Mouse (Mus musculus) megakaryocyte progenitor cell, adult 5-6 weeks (primary cell): Measurements from ENCODE around the gene Zbtb17. TPM values are rescaled to one million over a fixed set of nuclear protein-coding genes. Genes with fewer than 3 reads are reported as not detected.

ENCODE experiments used
- ATAC-seq: replicated peaks from 2 replicates; pipeline ENCODE4 v1.8.0; 2016; ENCODE audit warnings: mild to moderate bottlenecking, moderate TSS enrichment, inconsistent platforms; ENCODE audit not compliant: poor library complexity
- total RNA-seq, 2 experiments: library from RNA; stranded (forward) in 1 of 2; stranded (reverse) in 1 of 2; fragments of 157-497, 149-512 nt in 1 of 2; fragments of 200-1000 nt in 1 of 2; gene quantifications; 2 replicates each; pipeline versions ENCODE4 v1.2.3 to v1.2.4; 2015 to 2017

Gene Zbtb17
- total RNA-seq, 2 experiments from 2014 or later = 14.0 to 21.3 TPM

DNA sequence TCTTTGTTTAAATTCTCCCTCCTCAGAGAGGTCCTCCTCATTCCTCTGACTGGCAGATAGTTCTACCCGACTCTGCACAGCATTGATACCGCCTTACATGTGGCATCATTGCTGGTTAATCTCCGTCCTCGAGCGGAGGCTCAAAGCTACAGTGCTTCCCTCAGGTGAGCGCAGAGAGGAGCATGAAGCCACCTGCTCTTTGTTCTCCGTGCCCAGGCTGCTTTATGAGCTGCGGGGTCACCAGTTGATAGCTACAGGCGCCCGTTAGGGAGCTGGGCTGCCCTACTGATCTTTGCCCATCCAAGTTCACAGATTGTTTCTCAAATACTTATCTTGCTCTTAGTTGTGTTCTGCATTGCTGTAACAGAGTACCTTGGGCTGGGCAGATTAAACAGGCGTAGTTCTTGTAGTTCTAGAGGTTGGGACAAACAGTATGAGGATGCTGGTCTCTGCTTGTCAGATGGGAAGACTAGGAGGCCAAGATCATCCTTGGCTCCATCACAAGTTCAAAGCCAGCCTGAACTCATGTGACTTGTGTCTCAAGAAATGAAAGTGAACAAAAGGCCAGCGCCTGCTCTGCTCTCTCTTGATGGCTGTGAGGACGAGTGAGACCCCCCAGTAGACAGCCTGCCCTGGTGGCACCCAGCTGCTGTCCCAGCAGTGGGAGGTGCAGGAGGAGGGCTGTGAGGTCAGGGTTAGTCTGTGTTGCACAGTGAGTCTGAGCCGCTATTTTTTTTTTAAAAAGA is 11.9 kb downstream of the Zbtb17 start:
- no peak for ATAC-seq

DNA sequence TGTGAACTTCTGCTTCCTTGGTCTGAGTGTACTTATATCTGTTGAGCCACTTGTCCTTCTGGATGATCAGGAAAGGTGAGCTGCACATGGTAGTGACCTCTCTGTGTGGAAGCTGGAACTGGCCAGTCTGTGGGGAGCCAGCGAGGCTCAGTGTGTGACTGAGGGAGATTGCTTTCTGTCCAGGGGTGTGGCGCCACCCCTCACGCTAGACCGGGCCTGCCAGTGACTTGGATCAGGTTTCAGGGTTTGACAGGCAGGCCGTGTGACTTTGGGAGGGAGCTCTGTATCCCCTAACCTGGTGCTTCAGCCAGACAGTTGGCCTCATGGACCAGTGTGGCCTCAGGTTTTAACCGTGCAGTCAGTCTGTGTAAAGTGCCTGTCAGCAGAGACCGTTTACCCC is 13.8 kb downstream of the Zbtb17 start:
- ATAC-seq = no peak

DNA sequence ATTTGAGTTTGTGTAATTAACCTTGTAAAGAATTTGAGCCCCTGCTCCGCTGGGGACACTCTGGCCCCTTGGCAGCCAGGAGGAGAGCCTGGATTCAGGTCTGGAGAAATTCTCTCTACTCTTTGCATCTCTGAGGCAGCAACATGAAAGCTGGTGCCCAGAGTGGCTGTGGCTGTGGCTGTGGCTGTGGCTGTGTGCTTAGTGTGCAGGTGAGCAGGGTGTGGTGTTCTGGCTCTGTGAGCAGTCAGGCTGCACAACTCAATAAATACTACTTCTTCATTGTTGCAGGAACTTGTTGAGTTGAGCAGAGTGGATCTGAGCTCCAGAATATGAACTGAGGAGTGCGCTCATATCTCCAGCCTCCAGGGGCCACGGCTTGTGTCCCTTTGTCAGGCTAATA is 14.4 kb downstream of the Zbtb17 start:
- no peak for ATAC-seq

DNA sequence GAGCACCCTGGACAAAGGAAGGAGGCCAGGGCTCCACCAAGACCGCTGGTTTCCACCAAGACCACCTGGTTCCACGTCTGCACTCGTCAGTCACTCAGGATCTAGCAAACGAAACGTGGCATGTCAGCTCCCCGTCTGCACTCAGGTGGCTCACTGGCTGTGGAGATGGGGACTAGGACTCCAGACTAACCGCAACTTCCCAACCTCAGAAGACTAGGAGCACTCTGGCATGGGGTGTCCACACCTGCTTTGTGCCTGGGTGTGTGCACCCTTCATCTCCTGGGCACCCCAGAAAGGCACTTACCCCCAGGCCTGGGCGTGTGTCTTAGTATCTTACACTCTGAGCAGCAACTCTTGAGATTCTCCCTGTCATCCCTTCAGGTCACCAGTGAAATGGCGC is 15.3 kb downstream of the Zbtb17 start:
- ATAC-seq = no peak

DNA sequence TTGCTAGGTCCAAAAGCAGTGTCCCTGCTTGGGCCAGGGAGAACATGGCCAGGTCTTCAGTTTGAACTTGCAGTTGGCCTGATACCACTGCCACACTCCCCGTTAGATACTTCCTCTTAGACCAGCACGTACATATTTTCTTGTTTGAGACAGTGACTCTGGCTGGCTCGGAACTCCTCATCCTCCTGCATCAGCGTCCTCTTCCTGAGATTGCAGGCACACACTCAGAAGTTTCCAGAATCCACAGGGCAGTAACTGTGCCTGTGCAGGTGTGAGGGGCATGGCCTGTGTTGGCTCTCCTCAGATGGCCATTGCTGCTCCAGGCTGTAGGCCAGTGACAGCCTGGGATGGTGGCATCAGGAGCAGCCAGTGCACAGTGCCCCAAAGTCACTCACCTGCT is 16.0 kb downstream of the Zbtb17 start:
- ATAC-seq = no peak

DNA sequence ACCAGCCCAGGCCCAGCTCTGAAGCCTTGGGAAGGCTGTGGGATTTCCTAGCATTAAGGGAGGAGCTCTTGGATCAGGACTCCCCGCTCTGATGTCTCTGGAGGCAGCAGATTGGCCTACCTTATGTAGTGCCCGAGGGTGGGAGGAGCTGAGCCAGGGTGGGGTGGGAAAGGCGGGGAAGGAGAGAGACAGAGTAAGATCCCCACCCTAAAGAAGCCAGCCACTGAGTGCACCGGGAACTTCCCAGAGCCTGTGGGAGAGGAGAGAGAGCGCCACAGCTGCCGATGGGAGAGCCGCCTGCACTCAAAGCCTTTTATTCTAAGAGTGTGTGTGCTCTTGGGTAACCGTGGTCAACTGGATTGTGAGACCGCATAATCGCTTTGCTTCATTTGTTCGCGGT is 16.6 kb downstream of the Zbtb17 start:
- no peak for ATAC-seq

DNA sequence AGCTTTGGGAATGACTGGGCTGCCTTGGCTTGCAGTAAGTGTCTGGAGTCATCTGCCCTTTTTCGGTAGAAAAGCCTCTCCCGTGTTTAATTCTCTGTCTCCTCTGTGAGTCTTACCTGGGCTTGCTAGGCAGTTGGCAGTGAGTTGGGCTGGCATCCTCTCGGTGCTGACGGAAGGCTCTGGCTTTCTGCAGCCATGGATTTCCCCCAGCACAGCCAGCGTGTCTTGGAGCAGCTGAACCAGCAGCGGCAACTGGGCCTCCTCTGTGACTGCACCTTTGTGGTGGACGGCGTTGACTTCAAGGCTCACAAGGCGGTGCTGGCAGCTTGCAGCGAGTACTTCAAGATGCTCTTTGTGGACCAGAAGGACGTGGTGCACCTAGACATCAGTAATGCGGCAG is 17.1 kb downstream of the Zbtb17 start:
- ATAC-seq = no peak

DNA sequence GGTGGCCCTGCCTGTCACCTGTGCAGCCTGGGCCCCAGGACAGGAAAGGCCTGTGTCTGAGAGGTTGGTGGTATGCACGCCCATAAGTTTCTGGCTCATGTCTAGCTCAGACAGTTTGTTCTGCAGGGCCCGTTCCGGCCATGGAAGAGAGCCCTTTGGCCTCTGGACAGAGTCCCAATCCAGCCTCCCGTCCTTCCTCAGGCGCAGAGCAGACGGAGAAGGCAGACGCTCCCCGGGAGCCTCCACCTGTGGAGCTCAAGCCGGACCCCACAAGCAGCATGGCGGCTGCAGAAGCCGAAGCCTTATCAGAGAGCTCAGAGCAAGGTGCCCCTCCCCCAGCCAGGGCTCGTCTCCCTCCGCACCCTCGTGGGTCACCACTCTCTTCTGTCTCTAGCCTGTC is 19.0 kb downstream of the Zbtb17 start:
- ATAC-seq = no peak

DNA sequence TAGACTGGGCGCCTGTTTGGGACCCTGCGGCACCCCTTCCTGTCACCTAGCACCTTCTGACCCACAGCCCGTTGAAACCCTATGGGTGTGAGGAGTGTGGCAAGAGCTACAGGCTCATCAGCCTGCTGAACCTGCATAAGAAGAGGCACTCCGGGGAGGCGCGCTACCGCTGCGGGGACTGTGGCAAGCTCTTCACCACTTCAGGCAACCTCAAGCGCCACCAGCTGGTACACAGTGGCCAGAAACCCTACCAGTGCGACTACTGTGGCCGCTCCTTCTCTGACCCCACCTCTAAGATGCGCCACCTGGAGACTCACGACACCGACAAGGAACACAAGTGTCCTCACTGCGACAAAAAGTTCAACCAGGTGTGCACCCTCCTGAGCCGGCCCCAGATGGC is 20.3 kb downstream of the Zbtb17 start:
- no peak for ATAC-seq

DNA sequence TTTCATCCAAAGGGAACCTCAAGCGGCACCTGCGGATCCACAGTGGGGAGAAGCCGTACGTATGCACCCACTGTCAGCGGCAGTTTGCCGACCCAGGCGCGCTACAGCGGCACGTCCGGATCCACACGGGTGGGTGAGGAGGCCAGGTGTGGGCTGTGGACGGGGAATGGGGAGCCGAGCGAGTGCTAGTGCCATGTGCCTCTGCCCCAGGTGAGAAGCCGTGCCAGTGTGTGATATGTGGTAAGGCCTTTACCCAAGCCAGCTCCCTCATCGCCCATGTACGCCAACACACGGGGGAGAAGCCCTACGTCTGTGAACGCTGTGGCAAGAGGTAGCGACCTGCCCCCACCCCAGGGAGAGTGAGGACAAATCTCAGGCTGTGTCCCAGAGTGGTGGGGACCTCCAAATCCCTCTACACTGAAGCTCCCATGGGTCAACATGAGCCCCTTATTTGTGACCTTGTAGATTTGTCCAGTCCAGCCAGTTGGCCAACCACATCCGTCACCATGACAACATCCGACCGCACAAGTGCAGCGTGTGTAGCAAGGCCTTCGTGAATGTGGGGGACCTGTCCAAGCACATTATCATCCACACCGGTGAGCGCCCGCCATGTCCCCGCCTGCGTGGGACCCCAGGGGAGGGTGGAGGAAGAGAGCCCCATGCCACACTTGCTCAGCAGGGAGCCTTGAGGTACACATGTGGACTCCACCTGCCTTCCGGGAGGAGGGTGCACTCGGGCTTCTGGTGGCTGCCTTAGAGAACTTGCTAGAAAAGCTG is 21.2 kb downstream of the Zbtb17 start:
- no peak for ATAC-seq

DNA sequence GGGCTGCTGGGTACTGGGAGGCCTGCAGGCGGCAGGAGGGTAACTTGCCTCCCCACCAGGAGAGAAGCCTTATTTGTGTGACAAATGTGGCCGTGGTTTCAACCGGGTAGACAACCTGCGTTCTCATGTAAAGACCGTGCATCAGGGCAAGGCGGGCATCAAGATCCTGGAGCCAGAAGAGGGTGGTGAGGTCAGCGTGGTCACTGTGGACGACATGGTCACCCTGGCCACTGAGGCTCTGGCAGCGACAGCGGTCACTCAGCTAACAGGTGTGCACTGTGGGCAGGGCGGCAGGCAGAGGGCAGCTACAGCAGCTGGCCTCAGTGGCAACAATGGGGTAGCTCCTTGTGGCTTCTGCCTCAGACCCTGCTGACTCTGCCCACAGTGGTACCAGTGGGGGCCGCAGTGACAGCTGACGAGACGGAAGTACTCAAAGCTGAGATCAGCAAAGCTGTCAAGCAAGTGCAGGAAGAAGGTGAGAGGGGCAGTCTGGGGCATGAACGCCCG is 21.9 kb downstream of the Zbtb17 start:
- no peak for ATAC-seq

DNA sequence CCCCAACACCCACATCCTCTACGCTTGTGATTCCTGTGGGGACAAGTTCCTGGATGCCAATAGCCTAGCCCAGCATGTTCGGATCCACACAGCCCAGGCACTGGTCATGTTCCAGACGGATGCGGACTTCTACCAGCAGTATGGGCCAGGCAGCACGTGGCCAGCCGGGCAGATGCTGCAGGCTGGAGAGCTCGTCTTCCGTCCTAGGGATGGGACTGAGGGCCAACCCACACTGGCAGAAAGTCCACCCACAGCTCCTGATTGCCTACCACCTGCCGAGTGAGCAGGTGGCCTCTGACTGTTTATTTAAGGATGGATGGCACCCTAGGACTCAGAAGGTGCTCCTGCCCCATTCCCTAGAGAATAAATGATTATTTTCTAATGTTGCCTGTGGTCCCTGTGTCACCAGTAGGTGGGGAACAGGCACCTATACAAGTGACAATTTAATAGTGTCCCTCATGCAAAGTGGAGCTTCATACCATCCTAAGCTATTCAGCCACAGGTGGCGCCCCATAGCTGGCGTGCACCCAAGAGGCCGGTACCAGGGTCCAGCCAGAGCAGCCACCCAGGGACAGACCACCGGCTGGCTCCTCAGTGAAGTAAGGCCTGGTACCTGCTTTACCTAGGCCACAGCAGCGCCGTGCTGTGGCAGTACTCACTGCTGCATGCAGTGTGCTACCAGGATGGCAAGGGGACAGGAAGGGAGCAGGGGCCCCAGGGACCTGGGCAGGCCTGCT is 22.6 kb downstream of the Zbtb17 start:
- no peak for ATAC-seq

DNA sequence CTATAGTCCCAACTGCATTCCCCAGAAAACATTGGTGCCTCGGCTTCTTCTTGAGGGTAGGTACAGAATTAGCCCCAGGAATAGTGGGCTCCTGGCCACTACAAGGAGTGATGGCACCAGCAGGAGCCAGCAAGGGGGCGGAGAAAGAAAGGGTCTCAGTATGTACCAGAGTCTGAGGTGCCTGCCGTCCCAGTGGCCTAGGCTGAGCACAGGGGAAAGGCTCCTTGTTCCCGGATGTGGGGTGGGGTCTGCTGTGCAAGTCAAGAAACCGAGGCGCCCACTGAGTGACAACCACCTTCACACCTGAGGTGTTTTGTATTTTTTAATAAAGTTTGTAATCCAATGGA is 23.1 kb downstream of the Zbtb17 start:
- no peak for ATAC-seq

DNA sequence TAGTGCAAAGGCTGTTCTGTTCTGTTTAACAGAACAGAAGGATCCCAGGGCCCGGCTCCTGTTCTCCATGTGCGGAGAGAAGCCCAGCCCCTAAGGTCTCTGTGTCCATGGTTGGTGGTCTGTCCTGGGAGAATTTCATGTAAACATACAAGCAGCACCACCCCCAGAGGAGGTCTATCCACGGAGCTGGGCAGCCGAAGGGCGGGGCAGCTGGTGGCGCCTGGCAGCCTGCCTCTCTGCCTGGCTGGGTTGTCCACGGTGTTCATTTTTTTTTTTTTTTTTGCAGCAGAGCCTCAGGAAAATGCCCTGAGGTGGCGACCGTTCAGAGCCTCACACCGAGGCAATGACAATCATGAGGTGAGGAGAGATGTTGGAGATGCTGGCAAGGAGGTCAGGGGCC is 24.1 kb downstream of the Zbtb17 start:
- ATAC-seq = no peak

DNA sequence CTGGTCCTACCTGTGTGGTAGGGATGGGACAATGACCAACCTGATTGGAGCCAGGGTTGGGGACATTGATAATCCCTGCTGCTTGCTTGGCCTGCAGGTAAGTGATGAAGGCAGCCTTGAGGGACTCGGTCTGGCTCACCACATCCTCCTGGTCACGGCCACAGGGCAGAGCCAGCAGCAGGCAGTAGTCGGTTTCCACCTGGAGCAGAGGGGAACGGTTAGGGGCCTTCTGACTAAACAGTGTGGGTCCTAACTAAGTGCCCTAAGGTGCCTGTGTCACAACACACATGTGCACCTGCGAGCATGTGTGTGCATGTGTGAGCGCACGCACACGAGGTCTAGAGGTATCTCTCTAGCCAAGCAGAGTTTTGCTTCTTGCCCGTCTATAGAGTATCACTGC is 24.9 kb downstream of the Zbtb17 start:
- no peak for ATAC-seq

DNA sequence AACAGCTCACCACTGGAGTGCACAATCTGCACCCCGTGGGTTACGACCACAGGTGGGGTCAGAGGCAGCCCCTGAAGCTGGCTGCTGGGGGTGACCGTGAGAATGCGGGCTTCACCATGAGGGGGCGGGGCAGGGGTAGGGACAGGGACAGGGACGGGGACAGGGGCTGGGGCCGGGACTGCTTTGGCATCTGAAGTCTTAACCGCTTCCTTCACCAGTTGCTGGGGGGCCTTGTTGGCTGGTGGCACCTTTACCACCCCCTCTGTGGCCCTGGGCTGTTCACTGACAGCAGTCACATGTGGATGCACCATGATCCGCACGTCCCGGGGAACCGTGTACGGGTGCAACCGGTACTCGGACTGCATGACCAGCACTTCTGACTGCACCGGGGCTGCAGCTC is 27.0 kb downstream of the Zbtb17 start:
- no peak for ATAC-seq

DNA sequence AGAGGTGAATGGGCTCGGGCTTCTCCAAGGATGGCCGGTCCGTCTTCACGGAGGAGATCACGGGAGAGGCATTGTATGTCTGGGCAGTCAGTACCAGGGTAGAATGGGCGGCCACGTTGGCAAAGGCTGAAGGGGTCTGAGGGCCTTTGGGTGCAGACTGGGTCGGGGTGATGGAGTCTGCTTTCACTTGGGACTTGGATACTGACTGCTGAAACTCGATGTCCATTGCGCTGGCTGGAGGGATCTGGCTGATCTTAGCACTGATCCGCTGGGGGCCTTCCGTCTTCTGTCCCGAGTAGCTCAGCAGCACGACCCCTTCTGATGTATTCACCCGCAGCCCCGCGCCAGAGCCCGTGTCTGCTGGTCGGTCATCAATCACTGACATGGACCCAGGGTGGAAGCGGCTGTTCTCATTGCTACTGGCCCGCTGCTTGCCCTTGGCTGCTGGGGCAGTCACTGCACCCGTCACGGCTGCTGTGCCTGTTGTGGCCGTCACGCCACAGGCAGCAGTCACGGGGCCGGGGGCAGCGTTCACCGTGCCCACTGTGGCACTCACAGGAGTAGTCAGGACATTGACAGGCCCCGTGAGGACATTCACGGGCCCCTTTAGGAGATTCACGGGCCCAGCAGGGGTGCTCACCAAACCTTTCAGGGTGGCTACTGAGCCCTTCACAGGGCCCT is 28.3 kb downstream of the Zbtb17 start:
- ATAC-seq = no peak

DNA sequence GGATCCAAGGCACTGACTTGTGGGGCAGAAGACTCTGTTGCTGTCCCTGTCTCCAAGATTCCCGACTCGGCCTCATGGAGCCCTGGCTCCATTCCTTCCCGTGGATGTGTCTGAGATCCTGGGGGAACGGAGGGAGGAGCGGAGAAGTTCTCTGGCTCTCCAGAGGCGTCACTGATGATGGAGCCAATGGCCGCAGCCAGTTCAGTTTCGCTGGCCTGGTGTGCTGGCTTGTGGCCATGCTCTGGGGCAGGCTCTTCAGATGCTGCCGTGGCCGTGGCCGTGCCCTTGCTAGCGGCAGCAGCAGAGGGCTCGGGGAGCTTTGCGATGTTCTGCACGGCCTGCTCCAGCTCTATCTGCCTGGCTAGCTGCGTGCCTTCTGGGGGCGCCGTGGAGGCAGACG is 30.0 kb downstream of the Zbtb17 start:
- no peak for ATAC-seq

DNA sequence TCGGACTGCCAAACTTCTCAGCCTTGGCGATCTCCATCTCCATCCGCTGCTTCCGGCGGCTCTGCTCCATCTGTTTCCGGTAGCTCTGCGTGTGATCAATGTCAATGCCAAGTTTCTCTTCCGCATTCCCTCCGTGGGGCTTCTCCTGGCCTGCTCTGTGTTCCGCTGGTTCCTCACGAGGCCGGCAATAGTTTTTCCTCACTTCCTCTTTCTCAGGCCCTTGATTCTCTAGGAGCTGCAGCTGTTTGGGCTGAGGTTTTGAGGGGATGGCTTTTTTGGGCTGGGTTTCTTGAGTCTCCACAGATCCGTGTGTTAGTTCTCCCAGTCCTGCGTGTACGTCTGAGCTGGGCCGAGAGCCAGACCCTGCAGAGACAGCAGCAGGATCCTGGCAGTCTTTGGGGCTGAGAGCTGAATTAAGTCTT is 33.2 kb downstream of the Zbtb17 start:
- peak; percentile 91 for ATAC-seq

DNA sequence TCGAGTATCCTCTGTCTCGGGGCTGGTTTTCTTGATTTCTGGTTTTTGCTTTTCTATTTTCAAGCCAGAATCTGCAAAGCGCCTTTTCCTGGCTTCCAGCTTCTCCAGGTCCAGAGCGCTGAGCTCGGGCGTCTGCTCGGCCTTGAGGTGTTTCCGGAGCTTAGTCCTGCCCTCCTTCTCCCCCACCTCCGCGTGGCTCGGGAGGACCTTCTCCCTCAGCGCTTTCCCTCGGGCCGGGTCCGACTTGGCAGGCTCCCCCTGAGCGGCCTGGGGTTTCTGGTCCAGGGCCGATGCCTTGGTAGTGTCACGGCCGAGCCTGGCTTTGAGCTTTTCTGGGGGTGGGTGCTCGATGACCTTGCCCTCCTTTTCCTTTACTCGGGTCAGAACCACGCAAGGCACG is 33.8 kb downstream of the Zbtb17 start:
- ATAC-seq = no peak

DNA sequence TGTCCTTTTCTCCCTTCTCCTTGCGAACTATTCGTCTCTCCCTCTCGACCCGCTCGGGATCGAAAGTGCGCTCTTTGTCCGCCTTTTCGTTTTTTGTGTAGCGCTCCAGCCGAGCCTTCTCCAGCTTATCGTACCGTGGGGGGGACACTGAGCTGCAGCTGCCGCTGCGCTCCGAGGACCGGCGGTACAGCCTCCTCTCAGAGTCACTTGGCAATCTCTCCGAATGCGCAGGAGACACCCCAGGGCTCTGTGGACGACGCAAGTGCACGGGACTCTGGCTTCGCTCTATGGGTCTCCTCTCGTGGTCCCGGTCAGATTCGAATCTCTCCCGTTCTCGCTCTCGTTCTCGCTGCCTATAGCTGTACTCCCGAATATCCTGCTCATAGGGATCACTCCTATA is 34.3 kb downstream of the Zbtb17 start:
- ATAC-seq = no peak
